Mouse (Mus musculus): ENCODE measurements around the gene Phf10.
A peak's percentile ranks its signal among the peaks of the same experiment; 100 is the strongest.

DNA sequence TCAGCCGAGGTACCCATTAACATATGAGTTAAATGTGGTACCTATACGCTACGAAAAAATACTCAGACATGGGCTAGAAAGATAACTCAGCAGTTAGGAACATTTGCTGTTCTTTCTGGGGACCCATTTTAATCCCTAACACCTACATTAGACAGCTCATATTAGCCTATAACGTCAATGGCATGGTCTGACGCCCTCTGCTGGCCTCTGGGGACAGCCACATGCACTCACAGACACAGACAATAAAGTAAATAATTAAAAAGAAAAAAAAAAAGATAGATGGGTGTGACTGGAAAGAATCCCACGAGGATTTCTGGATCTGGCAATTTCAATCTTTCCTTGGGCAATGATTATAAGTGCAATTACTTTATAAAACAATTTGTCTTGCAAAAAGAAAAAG is 48.7 kb downstream of the Phf10 start:
- peak; percentile 25; the same call in 1 of the 2 replicates for TF ChIP-seq ZC3H11A (IDR thresholded peaks at IDR 0.05; ENCODE audit: low read depth, low read length)
- TF ChIP-seq KAT2A (conservative IDR thresholded peaks at IDR 0.05; ENCODE audit: low read depth, low read length): no peak
